Mouse (Mus musculus): ENCODE measurements at regions not wholly inside any gene's neighbourhood (a gene's known extent, or its start where the extent isn't known, plus 50 kb on each side); places are given as distances from the start of the nearest gene placed in this dataset.

DNA sequence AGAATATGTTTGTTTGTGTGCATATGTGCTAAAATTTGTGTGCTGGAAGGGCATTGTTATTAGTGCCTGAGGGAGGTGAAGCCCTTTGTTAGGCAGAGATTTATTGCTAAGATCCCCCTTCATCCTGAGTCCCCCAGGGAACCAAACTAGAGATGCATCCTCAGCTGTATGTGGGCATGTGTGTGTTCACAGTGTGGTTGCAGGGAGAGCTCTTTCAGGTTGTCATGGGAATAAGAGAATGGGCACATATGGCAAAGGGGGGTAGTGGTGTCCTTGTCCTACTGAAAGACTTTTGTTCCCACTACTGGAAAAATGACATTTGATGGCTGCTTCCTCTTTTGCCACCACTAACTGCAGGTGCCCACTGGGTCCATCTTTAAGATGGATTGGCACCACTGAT, 320.4 kb upstream of the Cxcr4 start:
- TF ChIP-seq CTCF (IDR thresholded peaks at IDR 0.05; ENCODE audit: low read depth) (no peak), EP300 (IDR thresholded peaks at IDR 0.05; ENCODE audit: low read depth) (no peak)
